Mouse (Mus musculus): Measurements from ENCODE around the gene Taf1d.

DNA sequence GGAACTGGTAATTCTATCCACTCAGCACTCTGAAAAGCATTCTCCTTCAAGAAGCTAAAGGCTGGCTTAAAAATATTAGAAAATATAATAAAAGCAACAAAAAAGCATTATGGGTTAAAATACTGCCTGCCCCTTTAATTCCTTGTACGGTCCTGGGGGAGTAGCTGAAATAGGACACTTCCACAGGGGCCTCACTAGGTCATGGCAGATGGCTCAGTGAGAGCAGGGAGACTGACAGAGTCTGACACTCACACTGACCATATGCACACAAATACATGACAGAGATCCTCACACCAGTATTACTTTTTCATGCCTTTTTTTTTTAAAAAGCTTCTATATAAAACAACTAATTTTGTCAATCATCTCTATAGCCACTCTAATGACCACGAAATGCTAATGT is 43.9 kb downstream of the Taf1d start:
- TF ChIP-seq CTCF (IDR thresholded peaks at IDR 0.05; ENCODE audit: control insufficient read depth, insufficient read depth, low read length) (no peak), POLR2A (IDR thresholded peaks at IDR 0.05; ENCODE audit: borderline replicate concordance, control insufficient read depth, low read depth, low read length) (no peak)
